Mouse (Mus musculus): ENCODE data around the gene Rgs5.

The Rgs5 gene

GRCm38 (mm10) chr1:169726319-169726718 is 71.0 kb downstream of the Rgs5 start:
- no peak for DNase-seq (ENCODE audit: low read depth, low spot score)

GRCm38 (mm10) chr1:169730599-169731100 is 75.3 kb downstream of the Rgs5 start:
- no peak for DNase-seq (ENCODE audit: low read depth, low spot score)

- no peak for DNase-seq (ENCODE audit: low read depth, low spot score)
These were observed 80.8 kb downstream of the Rgs5 start for GRCm38 (mm10) chr1:169736139-169736538.

- no peak for DNase-seq (ENCODE audit: low read depth, low spot score)
These were observed 81.9 kb downstream of the Rgs5 start for GRCm38 (mm10) chr1:169737231-169737630.

GRCm38 (mm10) chr1:169741147-169741546 is 85.8 kb downstream of the Rgs5 start:
- no peak for DNase-seq (ENCODE audit: low read depth, low spot score)

Data from forelimb bud, embryonic 11.5 days (tissue).